Mouse (Mus musculus) mouse embryonic stem cell (cell line): ENCODE measurements around the gene Lmo3.

Experiments used
- in situ Hi-C, 2 experiments: fragments of 300-500 bp; cut with MboI; formaldehyde crosslinking; loops; 1 replicate in 1 of 2; 3 replicates in 1 of 2; pipeline ENCODE4 v1.14.3; 2019 to 2020; ENCODE audit warnings: low sequenced_read_pairs in 2 of 2, low pct_unique_long_range_greater_than_20kb in 1 of 2, mixed read lengths in 1 of 2; ENCODE audit not compliant: unreplicated experiment in 1 of 2

The Lmo3 gene

GRCm38 (mm10) chr6:138335858-138336257 is 245.9 kb downstream of the Lmo3 start:
- in situ Hi-C loops: no loop called here

GRCm38 (mm10) chr6:138333991-138334390 is 247.8 kb downstream of the Lmo3 start:
- in situ Hi-C loops: no loop called here

GRCm38 (mm10) chr6:138325744-138326400 is 255.9 kb downstream of the Lmo3 start:
- in situ Hi-C loops: no loop called here

GRCm38 (mm10) chr6:138325145-138325544 is 256.6 kb downstream of the Lmo3 start:
- in situ Hi-C loops: no loop called here

GRCm38 (mm10) chr6:138323325-138323724 is 258.4 kb downstream of the Lmo3 start:
- in situ Hi-C loops: no loop called here

DNA sequence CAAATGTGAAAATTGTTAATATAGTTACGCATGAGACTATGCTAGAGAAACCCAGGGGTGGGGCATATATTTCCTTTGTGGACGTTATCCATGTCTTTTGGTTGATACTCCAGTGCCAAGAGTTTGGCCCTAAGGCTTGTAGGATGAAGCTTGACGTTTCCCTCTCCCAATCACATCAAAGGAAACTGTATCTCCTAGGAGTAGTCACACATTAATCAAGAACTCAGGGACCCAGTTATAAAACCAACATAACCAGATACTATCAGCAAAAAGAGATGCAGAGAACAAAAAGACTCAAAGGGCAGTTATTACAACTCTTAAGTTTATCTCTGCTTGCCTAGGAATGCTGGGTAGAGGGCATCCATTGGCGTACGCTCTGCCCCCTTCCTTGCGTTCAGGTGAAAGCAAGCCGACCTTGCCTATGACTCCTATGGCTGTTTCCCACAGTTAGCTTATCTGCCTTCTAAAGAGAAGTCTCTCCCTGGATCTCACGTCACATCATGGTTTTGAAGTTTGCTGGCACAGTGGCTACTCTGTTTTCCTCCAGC is 261.5 kb downstream of the Lmo3 start:
- in situ Hi-C loops: no loop called here
